Mouse (Mus musculus) bone marrow, adult 2 months (tissue): ENCODE data around the gene Spg21.

Source experiments
- CTCF ChIP-seq: fragments of 200-500 bp; IDR thresholded peaks from 2 replicates; pipeline ENCODE4 v1.5.1; 2011; ENCODE audit warnings: low read length, control low read depth; ENCODE audit not compliant: control insufficient read depth, insufficient read depth
- POLR2A ChIP-seq: fragments of 200-500 bp; IDR thresholded peaks from 2 replicates; pipeline ENCODE4 v1.6.1; 2011; ENCODE audit warnings: low read depth, mild to moderate bottlenecking, control low read depth, low read length, borderline replicate concordance; ENCODE audit not compliant: control insufficient read depth

DNA sequence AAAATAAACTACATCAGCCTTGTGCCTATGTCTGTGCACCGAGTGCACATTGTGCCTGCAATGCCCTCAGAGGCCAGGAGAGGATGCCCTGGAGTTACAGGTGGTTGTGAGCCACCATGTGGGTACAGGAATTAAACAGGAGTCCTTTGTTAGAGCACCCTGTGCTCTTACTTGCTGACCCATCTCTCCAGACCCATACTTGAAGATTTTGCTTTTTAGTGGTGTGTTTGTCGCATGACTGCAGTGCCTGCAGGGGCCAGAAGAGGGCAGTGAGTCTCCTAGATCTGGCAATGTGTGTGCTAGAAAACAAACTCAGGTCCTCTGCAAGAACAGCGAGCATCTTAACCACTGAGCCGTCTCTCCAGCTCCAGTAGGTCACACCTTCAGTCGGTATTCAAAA is 26.6 kb upstream of the Spg21 start:
- TF ChIP-seq CTCF (peak; percentile 72), POLR2A (no peak)
